Mouse (Mus musculus): ENCODE data around the gene Camta1.
A peak's percentile ranks its signal among the peaks of the same experiment; 100 is the strongest.

Camta1 gene

DNA sequence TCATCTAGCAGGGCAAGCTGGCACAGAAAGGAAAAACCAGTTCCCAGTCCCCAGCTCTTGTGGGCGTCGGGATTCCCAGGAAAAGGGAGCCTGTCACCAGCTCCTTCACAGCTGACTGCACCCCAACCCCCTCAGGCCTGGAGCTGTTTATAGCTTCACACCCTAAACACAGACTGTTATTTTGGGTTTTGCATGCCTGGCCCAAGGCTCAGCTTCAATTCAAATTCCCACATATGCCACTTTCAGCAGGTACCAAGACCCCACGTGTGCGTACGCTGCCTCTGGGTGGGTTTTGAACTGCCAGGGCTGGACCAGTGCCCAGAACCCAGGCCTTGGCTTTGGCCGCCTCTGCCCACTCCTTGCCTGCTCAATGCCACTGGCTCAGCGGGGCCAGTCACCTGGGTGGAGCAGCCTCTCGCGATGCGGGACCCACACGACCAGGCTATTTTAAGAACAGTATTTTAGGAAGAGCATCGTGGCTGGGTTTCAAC, 195.2 kb downstream of the Camta1 start:
- DNase-seq, result no peak

DNA sequence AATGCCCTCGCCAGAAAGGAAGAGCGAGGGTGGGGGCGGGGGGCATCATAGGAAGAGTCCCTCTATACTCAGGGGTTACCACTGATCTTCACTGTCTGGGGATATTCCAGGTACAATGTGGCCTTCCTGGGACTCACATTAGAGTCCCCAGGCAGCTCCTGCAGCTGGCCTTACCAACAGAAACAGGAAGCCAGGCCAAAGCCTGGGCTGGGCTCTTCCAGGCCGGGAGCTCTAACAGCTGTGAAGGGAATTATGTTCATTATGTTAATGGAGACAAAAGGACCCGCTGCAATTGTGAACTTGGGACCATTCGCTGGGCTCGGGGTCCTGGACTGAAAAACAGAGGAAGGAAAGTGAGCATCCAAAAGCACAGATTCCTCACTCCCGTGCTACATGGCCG, 200.2 kb downstream of the Camta1 start:
- no peak for DNase-seq

DNA sequence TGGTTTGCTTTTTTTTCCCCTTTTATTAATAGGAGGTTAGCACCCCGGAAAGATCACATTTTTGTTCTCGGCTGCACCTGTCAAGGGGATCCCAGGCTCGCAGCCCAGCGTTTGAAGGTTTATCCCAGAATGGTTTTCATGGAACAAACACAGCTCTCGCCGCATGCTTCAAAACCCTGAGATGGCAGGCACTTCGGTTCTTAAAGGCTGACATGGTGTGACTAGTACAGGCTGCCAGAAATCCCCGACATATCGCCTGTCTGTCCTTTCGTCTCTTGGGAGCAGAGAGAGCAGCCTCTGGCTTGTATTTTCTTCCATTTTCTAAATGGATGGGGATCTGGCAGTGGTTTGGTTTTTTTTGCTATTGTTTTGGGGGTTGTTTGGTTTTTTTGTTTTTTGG, 205.2 kb downstream of the Camta1 start:
- DNase-seq, result no peak

DNA sequence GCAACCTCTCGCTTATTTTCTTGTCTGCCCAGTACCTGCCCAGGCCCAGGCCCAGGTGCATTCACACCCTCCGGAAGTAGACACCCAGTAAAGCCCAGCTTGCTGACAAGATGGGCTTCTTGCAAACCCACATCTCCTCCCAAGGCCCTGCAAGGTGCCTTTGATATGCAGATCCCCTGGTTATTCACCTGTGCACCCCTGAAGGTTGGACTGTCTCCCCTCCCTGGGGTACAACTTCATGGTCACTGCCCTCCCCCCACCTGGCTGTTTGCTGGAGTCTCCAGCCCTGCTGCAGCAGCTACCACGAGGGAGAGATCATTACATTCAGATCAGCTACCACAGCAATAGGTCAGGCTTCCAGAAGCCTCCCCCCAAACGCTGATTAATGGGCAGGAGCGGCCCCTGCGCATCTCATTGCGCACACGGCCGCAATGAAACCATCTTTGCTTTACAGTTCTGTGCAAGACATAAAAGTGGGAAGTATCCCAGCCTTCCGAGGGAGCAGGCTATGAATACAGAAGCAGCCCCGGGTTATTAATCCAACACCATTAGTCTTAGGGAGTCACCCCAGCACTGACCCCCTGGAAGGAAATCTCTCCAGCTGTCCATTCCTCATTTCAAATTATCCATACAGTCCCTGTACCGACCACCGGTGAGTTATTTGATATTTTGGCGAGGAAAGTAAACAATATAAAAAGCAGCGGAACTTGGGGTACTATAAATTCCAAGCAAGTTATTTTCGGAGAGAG, 205.9 kb downstream of the Camta1 start:
- DNase-seq, result no peak

DNA sequence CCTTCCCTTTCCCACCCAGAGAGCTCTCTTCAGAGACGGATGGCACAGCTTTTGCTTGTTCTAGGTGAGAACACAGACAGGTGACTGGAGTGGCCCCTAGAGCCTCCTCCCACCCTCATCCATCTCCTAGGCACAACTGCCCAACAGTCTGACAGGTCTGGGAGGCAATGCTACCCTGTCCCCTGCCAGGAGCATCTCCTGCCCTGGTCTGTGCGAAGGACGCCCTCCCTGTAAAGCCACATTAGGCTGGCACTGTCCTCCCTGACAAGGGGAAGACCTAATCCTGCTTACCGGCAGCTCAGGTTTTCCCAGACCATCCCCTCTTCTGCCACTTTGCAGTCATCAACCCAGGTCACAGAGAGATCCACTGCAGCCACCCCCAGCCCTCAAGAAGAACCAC, 206.4 kb downstream of the Camta1 start:
- DNase-seq, result no peak

DNA sequence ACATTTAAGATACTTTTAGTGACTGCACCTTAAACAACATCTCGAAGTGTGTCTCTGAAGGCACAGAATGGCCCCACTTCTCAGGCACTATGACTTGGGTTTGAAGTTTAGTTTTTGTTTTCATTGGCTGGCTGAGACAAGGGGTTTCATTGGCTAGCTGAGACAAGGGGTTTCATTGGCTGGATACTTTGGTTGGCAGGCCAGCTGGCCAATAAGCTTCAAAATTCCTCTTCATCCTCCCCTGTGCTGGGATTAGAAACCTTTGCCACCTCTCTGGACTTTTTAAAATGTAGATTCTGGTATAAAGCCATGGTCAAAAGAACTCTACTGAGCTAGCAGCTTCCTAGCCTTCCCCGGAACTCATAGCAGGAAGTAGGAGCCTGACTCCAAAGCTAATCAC, 219.3 kb downstream of the Camta1 start:
- no peak for DNase-seq

DNA sequence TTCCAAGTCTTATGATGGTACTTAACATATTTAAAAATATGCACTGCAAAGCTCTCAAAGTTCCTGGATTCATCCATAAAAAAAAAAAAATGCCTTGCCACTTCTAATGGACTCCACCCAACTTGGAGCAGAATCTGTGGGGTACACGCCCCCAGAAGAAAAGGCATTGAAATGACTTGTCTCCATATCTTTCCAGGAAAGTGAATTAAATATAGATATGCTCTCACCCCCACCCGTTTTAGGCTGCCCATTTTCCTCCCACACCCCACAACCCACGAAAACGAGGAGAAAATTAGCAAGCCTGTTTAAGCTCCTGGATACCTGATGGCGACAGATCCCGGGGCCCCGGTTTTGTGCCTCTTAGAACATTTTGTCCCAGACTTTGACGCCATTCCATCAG, 220.7 kb downstream of the Camta1 start:
- no peak for DNase-seq

DNA sequence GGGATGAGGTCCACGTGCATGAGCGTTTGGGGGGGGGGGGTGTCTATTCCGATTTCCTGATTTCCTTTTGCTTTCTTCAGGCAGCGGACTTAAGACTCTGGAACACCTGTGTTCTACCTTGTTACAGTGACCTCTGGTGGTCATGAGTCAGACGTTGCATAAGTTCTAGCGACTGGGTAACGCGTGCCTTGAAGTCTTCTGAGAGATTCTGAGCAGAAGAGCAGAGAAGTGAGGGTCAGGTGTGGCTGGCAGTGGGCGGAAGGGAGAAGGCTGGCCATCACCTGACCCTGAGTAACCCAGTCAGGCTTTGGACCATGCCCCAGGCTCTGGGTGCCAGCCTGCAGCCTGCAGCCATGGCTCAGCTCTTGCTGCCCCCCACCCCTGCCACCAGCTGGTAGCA, 222.7 kb downstream of the Camta1 start:
- DNase-seq, result peak; percentile 57

DNA sequence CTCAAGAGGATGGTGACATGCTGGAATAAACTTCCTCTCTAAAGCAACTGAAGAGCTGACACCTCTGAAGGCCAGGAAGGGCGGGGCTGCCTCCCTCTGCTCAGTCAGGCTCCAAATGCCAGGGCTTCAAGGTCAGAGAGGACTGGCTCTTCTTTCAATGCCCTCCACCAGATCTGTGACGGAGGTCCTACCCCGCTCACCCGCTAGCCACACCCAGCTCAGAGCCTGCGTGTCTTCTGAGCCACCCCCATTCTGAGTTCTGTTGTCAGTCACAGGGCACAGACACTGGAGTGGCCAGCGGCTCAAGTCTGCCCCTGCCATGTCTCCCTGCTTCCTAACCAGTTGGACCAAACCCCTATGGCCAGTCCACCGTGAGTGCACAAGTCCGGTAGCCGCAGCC, 224.3 kb downstream of the Camta1 start:
- no peak for DNase-seq

DNA sequence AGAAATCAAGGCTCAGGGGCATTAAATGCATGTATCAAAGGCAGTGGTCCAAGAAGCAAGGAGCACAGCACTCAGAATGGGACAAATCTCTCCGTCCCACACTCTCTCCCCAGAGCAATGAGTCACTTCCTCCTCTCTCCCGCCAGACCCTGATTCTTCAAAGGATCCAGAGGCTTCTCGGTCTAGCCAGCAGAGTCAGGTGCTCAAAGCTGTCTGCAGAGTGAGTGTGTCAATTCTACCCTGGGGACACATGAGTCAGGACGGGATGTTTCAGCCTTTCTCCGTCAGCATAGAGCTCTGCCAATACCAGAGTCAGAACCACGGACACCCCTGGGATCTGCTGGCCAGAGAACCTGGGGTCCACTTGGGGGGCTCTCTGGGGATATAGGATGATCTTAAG, 226.9 kb downstream of the Camta1 start:
- DNase-seq, result no peak

DNA sequence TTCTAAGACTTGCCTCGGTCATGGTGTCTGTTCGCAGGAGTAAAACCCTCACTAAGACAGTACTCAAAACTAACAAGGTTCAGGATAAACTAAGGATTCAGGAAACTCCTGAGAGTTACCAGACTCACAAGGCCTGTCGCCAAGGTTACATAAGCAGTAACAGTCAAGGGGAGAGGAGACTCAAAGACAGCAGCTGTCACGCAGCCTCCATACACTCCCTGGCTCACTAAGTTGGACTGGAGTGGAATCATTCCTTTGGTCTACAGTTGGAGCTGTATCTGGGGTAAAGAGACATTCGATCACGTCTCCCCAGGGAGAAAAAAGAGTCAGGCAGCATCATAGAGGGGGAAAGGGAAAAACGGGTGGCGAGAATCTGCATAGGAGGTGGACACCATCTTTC, 227.9 kb downstream of the Camta1 start:
- no peak for DNase-seq

DNA sequence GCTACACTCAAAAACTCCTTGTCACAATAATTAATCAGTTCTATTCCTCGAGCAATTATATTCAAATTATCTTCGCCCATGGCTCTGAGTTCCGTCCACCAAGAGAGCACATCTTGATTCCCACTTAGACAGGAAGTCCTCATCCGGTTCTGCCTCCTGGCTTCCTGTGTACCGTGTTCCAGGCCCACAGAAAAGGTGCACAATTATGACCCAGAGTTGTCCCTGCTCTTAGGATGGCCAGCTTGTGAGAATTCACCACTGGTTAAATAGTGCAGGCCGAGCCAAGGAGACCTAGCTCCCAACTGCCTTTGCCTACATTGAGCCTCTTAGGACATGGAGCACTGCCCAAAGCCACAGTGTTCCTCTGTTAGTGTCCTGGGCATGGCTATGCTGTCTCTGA, 229.4 kb downstream of the Camta1 start:
- DNase-seq, result no peak

DNA sequence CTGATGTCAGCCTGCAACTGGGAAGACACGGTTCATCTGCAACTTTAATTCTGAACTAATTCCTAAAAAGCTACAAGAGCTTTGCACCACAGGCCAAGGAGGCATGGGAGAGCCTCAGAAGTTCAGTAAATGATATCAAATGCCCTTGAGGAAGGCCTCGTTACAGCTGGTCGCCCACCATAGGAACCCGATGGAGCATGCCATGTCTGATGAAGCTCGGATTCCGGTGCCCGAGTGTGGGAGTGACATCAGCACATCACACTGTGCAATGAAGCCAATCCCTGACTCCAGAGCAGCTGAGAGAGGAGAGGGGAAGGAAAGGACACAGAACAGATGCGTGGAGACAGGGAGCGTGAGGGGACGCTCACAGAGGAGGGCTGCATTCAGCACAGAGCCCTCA, 231.0 kb downstream of the Camta1 start:
- DNase-seq, result no peak

DNA sequence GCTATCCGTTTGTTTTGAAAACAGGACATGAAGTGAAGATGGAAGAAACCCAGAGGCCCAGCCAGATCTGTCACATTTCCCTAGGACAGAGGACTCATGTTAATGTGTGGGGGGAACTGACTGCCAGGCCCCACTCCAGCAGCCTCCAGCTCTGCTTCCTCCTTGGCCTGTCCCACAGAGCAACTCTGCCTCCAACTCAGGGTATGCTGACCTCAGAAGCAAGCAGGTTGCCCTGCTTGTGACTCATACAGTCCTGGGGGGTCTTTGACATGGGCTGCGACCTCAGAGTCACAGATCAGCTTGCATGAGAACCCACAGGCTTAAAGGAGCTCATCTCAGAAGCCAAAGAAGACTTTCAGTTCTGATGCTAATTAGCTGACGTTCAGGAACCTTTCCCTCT, 231.4 kb downstream of the Camta1 start:
- DNase-seq, result no peak

DNA sequence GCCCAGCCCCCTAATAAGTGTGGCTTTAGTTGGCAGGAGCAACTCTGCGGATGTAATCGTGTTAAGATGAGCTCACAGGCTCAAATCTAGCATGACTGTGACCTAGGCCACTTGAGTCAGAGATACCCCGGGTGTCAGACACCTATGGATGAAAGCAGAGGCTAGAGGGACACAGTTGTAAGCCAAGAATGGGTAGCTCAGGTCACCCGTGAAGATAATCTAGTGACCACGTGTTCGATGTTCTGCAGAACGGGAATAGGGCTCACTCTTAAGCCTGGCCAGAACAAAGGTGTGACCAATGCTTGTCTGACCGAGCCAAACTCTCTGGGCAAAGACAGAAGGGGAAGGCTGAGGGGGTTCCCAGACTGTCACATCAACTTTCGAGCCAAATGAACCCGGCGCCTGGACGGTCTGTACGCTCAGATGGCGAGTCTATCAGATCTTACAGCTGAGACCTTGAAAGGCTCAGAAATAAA, 242.1 kb downstream of the Camta1 start:
- no peak for DNase-seq

DNA sequence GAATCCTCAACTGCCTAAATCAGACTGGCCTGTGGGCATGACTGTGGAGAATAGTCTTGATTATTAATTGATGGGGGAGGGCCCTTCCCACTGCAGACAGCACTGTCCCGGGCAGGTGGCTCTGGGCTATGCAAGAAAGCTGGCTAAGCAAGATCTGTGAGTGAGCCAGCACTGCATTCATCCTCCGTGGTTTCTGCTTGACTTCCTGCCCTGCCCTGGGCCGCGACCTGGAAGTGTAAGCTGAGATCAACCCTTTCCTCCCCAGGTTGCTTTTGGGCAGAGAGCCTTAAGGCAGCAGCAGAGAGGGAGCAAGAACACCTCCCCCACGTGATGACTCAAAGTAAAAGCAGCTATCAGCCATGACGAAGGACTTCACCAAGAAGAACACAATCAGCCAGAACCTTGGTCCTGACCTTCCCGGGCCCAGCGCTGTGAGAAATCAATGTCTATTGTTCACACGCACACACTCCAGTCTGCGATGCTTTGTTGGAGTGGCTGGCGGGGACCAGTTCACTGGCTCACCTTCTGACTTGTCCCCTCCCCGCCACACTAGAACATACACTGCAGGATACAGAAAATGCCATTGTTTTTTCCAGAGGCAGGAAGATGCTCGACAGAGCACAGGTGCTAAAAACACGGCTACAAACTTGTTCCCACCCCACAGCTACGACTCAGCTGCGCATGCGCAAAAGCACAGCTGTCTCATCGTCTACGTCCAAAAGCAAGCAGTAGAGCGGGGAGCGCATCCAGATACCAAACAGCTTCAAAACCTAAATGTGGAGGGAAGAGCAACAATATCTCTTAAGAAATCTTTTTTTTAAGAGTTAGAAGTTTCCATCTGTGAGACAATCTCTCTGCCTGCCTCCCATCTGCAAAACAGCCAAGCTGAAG, 243.0 kb downstream of the Camta1 start:
- no peak for DNase-seq

DNA sequence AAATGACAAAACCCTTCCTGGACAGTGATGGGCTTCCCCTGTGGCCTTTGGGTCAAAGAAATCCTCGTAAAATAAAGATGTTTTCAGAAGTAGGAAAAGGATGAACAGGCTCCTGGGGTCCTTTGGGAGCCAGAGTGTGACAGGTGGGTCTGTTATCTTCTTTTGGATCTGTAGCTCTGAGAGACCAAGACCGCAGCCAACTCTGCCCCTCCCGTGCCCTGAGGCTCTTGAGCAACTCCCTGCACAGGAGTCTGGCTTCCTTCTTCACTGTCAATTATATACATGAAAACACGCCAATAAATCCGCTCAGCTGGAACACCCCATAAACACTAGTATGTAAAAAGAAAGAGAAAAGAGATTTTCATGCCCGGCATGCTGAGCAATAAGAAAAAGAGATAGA, 250.1 kb downstream of the Camta1 start:
- DNase-seq, result no peak

DNA sequence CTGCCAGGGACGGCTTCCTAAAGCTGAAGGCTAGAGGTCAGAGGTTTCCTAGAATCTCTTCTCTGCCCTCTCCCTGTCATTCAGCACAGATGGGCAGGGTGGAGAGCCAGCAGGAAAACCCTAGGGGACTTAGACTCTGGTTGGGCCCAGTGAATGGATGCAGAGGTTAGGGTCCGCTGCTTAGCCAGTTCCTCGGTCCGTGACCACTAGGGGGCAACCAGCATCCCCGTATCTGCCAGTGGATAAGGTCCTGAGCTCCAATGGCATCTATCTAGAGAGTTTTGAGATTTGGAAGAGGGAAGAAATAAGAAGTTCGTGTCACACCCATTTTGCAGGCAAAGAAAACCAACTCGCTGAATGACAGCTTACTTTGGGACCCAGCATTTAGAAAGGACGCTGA, 251.4 kb downstream of the Camta1 start:
- peak; percentile 53 for DNase-seq

DNA sequence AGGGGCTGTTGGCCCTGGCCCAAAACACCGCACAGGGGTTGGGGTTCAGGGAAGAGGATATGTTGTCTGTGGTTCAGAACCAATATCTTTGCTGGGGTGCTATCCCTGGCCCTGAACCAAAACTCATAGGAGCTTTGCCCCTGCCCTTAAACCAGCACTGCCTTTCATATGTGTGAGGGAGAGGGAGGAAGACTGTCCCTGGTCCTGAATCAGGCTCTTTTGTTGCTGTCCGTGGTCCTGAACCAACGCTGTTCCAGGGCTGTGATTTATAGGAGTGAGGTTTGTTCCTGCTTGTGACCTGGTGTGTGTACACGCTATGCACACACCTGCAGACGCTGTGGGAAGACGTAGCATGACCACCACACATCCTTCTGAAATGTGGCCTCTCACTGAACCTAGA, 256.8 kb downstream of the Camta1 start:
- DNase-seq, result peak; percentile 35

DNA sequence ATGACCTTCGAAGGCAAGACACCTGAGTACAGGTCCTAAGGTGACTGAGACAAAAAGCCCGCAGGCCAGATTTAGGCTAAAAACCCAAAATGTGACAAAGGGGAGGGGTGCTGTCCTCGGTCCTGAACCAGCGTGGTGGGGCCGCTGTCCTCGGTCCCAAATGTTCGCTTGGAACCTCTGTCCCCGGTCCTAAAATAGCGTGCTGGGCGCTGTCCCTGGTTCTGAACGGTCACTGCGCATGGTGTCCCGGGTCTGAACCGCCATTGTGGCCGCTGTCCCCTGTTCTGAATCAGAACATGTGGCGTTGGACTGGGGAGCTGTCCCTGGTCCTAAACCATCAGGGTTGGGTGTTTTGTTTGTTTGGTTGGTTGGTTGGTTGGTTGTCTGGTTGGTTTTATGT, 257.2 kb downstream of the Camta1 start:
- DNase-seq, result peak; percentile 60

DNA sequence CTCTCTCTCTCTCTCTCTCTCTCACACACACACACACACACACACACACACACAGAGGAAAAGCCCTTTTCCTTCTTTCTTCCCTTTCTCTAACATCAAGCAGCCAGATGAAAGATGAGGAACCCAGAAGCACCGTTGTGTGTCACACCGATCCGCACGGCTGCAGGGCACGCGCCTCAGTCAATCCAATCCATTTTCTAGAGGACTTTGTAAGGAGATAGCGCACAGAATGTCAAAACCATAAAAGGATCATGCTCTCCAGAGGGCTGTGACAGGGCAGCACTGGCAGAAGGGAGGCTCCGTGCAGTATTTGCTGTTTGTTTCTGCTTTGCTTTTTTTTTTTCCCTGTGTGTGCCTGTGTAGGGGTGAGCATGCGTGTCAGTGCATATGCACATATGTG, 258.1 kb downstream of the Camta1 start:
- DNase-seq, result no peak

DNA sequence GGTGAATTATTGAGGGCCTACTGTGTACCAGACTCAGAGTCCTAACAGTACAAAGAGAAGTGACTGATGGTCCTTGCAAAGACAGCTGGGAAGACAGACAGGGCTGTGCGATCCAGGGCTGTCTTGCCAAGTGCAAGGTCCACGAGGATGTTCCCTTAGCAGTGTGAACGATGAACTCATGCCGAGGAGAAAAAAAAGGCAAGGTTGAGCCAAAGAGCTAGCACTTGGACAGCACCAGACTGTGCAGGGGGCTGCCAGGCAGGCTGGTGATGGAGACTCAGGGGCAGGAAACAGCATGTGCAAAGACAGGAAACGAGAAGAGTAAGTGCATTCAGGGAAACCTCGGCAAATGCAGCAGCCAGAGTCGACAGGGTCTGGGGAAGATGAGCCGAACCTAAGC, 266.6 kb downstream of the Camta1 start:
- DNase-seq, result no peak

DNA sequence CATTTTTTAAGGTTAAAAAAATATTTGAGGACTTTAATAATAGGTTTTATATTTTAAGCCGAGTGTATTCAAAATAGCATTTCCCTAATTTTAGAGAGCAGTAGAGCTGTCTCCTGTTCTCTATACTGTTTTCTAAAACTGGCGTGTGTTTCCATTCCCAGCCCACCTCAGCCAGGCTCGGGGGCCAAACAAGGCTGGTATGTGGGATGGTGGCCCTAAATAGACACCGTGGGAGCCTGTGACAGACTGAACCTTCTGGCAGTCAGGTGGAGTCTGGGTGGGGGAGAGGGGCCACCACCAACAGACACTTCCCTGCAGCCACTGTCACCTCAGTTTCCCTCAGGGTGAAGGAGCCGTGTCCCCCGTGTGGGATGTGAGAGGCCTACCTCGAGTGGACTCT, 268.6 kb downstream of the Camta1 start:
- DNase-seq, result no peak

DNA sequence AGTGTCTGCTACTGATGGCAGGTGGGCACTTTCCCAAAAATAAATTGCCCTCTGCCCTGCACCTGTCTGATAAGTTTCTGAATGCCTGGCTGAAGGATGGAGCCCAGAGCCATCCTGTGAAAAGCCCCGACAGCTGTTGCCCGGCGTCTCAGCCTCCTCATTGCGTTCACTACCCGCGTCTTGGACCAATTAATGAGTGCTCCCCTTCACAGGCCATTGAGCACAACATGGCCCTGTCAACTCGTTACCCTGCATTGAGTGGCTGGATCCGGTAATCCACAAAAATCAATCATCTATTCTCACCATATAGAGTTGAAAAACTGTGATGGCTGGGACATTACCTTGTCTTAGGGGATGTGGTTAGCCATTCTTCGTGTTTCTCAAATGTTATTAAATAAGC, 275.6 kb downstream of the Camta1 start:
- DNase-seq, result no peak

Measured in lung, postnatal 36 days (tissue).